Mouse (Mus musculus): ENCODE data around the gene Kiss1.

The Kiss1 gene

DNA sequence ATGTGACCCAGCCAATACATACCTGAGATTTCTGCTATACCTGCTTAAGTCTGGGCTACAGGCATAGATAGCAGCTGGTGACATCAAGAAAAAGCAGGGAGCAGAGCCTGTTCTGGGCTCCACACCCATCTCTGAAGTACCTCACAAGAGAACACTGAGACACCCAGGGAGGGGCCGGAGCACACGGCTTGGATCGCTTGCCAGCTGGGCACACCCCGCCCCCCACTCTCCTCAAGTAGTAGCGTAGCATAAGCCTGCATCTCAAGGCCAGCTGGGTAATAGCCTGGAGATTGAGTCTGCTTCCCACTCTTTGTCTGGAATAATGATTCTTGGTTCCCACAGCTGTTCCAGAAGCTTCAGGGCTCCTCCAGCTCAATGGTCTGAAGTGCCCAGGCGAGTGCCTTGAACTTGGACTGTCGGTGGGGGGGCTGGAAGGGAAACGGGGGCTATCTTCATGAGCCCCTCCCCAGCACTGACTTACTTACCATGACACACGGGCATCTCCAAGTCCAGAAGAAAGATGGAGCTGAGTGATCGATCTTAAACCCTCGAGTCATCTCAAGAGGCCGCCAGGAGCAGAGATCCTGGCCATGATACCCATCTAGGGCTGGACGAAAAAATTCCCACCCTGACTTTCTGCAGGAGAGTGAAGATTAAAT, at the start of gene Kiss1:
TSS of gene Kiss1 (plus strand) at position 609 of the 659 bp plus-strand sequence.
- no peak for DNase-seq

DNA sequence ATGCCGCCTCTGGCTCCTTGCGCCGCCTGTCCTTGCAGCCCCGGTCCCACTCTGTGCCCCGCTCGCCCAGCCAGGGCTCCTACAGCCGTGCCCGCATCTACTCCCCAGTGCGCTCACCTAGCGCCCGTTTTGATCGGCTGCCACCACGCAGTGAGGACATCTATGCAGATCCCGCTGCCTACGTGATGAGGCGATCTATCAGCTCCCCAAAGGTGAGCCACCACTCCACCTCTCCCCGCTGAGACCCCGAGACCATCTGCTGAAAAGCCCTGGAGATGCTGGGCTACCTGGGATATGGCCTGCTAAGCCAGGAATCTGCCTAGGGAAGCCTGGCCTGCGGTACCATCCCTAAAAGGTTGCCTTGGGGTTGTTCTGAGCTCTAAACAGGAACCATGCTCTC, 47.5 kb upstream of the Kiss1 start:
- no peak for DNase-seq

- no peak for DNase-seq
Observed at GRCm38 (mm10) chr1:133276983-133277382, 44.7 kb upstream of the Kiss1 start.

DNA sequence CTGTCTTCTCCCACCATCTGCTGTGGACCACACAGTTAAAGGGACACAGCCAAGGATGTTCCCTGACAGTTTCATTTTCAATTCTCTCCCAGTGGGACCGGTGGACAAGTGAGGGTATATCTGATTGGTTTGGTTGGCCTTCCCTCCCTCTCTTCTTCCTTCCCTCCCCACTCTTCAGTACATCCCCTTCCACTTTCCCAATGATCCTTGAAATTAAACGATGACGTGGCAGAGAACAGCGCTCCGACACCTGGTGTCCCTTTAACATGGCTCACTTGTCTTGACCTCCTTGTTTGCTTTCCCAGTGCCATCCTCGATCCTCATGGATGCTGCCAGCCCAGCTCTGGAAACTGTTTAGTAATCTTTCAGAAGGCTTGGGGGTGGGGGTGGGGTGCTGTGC, 43.1 kb upstream of the Kiss1 start:
- no peak for DNase-seq

GRCm38 (mm10) chr1:133278946-133279631, 42.6 kb upstream of the Kiss1 start:
- DNase-seq = no peak

DNA sequence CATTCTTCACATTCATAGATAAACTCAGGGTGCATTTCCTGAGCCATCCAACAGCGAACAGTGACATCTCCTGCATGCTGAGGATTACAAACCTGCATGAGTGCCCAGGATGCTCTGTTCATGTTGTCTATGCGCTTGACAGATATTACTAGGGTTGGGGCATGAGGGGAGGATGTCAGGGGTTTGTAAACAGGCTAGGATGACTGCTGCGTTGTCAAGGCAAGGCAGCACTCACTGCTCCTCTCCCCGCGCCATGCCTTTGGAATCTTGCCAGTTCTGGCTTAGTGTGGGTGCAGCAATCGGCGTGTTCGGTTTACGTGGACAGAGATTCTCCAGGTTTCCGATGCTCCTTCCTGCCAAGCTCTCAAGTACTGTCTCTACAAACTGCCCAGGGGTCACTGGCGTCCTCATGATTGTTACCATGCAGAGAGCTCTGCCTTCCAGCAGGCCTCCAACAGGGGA, 42.0 kb upstream of the Kiss1 start:
- DNase-seq = no peak

- DNase-seq = no peak
Observed at GRCm38 (mm10) chr1:133280537-133280936, 41.1 kb upstream of the Kiss1 start.

DNA sequence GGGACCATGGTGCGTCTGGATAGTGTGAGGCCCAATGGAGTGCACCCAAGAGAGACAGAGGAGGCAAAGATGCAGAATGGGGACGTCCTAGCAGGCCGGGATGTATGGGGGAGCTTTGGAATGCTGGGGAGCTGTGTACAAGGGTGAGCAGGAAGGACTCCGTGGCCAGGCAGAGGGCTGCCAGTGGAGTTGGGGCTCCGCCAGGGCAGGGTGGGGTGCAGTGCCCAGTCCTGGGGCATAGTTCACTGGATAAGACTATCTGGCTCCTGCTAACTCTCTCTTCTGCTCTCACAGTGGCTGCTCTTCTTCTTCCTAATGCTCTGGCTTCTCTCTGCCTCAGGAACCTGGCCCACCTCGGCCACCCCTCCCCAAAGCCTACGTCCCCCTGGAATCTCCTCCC, 35.8 kb upstream of the Kiss1 start:
- DNase-seq = no peak

GRCm38 (mm10) chr1:133287051-133287450, 34.6 kb upstream of the Kiss1 start:
- no peak for DNase-seq

DNA sequence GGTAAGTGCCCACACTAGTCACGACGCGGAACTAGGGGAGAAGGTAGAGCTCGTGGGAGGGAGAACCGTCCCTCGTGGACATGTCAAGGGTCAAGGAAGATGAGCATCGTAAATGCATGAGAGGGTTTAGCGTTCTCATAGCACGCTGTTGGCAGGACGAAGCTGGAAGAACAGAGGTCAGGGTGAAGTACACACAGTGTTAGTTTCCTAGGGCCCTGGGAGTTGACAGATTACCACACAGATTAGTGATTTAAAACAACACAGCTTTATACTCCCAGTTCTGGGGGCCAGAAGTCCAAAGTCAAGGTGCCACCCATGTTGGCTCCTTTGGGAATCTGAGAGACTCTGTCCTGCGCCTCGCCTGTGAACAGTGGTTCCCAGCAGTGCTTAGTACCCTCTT, 33.8 kb upstream of the Kiss1 start:
- DNase-seq = no peak

GRCm38 (mm10) chr1:133291888-133292287, 29.8 kb upstream of the Kiss1 start:
- DNase-seq = no peak

DNA sequence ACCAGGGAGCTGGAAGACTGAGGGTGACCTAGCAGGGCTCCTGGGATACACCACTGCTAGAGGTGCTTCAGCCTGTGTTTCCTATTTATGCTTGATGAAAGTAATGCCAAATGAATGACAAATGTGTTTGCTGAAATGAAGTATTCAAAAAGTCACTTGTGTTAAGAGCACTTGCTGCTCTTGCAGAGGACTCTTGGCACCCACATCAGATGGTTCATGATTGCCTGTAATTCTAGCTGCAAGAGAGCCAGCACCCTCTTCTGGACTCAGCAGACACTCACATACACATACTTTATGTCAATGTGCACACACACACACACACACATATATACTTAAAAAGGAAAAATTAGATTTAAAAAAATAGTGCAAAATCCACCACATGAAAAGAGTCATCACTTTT, 29.1 kb upstream of the Kiss1 start:
- DNase-seq = no peak

GRCm38 (mm10) chr1:133296376-133296775, 25.3 kb upstream of the Kiss1 start:
- DNase-seq = no peak

GRCm38 (mm10) chr1:133298816-133299215, 22.9 kb upstream of the Kiss1 start:
- no peak for DNase-seq

DNA sequence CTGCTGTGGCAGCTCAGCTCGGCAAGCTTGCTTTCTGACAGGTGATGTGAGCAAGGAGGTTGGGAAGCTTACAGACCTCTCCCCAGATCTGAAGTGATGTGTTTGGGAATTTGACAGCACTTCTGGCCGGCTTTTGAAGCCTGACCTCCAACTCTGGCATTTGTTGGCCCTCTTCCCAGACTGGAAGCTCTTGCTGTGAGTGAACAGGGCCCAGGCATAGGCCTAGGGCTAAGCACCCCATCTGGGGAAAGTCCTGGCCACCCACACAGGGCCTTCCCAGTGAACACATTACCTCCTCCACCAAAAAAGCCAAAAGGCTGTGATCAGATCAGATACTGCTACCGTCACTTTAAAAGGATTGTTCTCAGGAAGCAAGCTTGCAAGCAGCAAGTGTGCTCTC, 19.1 kb upstream of the Kiss1 start:
- DNase-seq = no peak

DNA sequence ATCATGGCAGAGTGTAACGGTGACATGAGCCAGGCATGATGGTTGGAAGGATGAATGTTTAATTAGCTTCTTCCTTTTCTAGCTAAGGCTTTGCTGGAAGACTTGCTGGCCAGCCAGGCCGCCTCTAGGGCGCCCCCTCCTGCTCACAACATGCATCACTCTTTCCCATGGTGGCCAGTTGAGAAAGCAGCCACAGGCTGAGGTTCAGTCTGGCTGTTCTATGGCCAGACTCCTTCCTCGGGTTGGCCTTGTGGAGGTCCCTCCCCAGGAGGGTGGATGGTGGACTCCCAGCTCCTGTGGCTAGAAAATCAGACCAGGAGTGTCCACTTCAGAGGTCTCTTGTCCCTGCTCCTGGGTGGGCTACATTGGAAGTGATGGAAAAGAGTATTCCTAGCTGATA, 14.8 kb upstream of the Kiss1 start:
- DNase-seq = peak; percentile 35 to 37

DNA sequence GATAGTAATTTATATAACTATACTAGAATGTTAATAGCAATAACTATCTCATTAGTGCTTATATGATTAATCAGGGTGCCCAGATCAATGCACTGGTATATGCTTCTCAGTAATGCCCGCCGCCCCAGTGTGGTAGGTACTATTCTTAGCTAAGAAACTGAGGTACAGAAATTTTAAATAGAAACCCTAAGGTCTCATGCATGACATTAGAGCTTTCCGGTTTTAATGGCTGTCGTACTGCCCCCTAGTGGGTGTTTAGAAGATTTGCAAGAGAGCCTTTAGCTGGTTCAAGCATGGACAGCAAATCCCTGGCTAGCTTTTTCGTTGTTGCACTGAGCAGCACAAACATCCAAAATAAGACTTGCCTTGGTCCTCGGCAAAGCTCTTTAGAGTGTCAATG, 14.4 kb upstream of the Kiss1 start:
- no peak for DNase-seq

- no peak for DNase-seq
Observed at GRCm38 (mm10) chr1:133309652-133310267, 11.9 kb upstream of the Kiss1 start, which contains the start of gene Golt1a. Gene Golt1a, plus strand, starts transcription at chr1:133309800.

GRCm38 (mm10) chr1:133311240-133311639, 10.4 kb upstream of the Kiss1 start:
- DNase-seq = no peak

DNA sequence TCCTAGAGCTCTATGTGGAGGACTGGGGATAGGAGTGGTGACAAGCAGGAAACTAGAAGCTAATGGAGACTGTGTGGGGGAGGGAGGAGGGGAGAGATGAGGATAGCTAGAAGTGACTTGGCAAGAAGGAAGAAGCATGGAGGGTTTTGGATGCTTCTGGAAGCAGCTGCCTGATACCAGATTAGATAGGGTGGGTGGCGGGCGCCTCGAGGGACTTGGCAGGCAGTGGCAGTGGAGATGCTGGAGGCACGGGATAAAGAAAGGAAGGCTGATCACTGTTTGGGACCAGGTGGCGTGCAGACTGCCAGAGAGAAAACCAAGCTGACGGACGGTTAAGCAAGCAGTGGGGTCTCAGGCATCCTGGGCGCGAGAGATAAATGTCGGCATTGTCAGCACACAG, 9.7 kb upstream of the Kiss1 start:
- no peak for DNase-seq

DNA sequence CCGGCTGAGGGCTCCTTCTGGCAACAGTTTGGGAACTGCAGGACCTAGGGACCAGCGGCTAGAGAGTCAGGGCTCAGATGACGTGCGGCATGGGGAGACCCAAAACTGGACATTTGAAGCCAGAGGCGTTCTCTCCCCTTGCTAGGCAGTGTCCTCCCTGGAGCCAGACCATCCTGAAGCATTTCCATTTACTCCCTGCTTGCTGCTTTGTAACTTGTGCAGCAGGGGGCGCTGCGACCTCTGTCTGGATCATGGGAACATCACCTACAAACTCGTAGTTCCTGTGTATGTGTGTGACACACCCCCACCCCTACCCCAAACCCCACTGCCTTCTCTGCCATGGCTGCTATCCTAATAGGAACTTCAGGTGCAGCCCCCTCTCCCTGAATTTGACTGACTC, 7.3 kb upstream of the Kiss1 start:
- DNase-seq = peak in 1 of 2 experiments; percentile 16

- no peak for DNase-seq
Observed at GRCm38 (mm10) chr1:133315775-133316174, 5.9 kb upstream of the Kiss1 start.

- DNase-seq = no peak
Observed at GRCm38 (mm10) chr1:133316577-133316976, 5.1 kb upstream of the Kiss1 start.

DNA sequence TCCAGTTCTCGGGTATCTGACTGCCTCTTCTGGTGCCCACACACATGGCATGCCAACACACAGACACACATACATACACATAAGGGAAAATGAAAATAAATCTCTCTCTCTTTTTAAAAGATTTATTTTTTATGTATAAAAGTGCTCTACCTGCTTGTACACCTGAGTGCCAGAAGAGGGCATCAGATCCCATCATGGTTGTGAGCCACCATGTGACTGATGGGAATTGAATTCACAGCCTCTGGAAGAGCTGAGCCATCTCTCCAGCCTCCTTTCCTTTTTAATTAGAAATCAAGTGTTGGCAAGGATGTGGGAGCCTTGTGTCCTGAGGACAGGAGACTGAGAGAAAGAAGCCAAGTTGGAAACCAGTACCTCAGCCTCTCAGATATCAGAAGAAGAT, 4.5 kb upstream of the Kiss1 start:
- DNase-seq = no peak

Data from thymus, adult 18-20 months (tissue).